Comparison of ENCODE assay signal across 26 mouse cellular contexts in genomic region chr2:63920019-63920418, GRCm38 (mm10).
A peak's percentile ranks its signal among the peaks of the same experiment; 100 is the strongest.
DNase-seq lines count a peak whose midpoint lies in the region; ATAC-seq lines count a peak whose summit lies in the region.
"Had no signal": no experiment of that assay in that cellular context is flagged by ENCODE, and none has a peak within 500 bp of the region (broad histone marks: within the 10 kb centered on the region; RNA-seq: fewer than 3 reads in every experiment).

No protein-coding gene starts in this region.

- no peak for DNase-seq in midbrain, embryonic 11.5 days (ENCODE audit: low spot score, missing footprints)
- DNase-seq in midbrain, embryonic 10.5 days (ENCODE audit: low spot score), result no peak
- DNase-seq in spleen, postnatal 14 days (ENCODE audit: low spot score in 2 of 2), result no peak
- DNase-seq: adrenal gland, adult 8-10 months; adrenal gland, postnatal 14 days; B cell, adult 2 months; cerebellum, adult 11-12 months; cerebellum, adult 2 months; cerebellum, adult 9-10 months; cerebellum, postnatal 14 days; cerebellum, postnatal 36 days; embryo, embryonic 11 days had no signal

- no peak overlapping the region for H3K27ac ChIP-seq in midbrain, embryonic 12.5 days (replicated peaks)
- no peak overlapping the region for H3K27ac ChIP-seq in midbrain, embryonic 11.5 days (ENCODE audit: low read depth, low read length)
- H3K27ac ChIP-seq in midbrain, embryonic 15.5 days, result no peak overlapping the region
- no peak overlapping the region for H3K27ac ChIP-seq in midbrain, embryonic 10.5 days (replicated peaks)
- H3K27ac ChIP-seq: embryonic facial prominence, embryonic 13.5 days; embryonic facial prominence, embryonic 15.5 days; forebrain, embryonic 10.5 days; forebrain, embryonic 12.5 days had no signal

- ATAC-seq in midbrain, embryonic 12.5 days (ENCODE audit: low FRiP score, low read depth), result peak; percentile 41; the same call in 1 of the 2 replicates
- ATAC-seq in midbrain, embryonic 11.5 days (ENCODE audit: low FRiP score), result no peak
- 0 out of 2 replicates have a peak, but pooled peaks have one; percentile 56 for ATAC-seq in midbrain, embryonic 15.5 days (replicated peaks)
- ATAC-seq: activated CD4-positive, CD25-positive, alpha-beta regulatory T cell, adult 4 months; CD4-positive, CD25-positive, alpha-beta regulatory T cell, adult 4 months; forebrain, embryonic 14.5 days; forebrain, embryonic 16.5 days; Patski had no signal

- H3K36me3 ChIP-seq in midbrain, embryonic 12.5 days, result no peaks in the 10 kb centered on the region
- H3K36me3 ChIP-seq in midbrain, embryonic 11.5 days (ENCODE audit: control insufficient read depth, insufficient read depth, low read length), result no peaks in the 10 kb centered on the region
- no peaks in the 10 kb centered on the region for H3K36me3 ChIP-seq in midbrain, embryonic 15.5 days (replicated peaks)
- H3K36me3 ChIP-seq in midbrain, embryonic 10.5 days, result no peaks in the 10 kb centered on the region
- H3K36me3 ChIP-seq: embryonic facial prominence, embryonic 13.5 days; embryonic facial prominence, embryonic 15.5 days; forebrain, embryonic 10.5 days; forebrain, embryonic 12.5 days; G1E had no signal

- 86% methylated on average over 4 of the region's 4 CpGs for WGBS in midbrain, embryonic 12.5 days
- WGBS in midbrain, embryonic 11.5 days, result 86% methylated on average over 4 of the region's 4 CpGs
- WGBS in midbrain, embryonic 15.5 days, result 65% methylated on average over 4 of the region's 4 CpGs
- WGBS in midbrain, embryonic 10.5 days, result 91% methylated on average over 4 of the region's 4 CpGs

- H3K27me3 ChIP-seq in midbrain, embryonic 12.5 days, result no peaks in the 10 kb centered on the region
- no peaks in the 10 kb centered on the region for H3K27me3 ChIP-seq in midbrain, embryonic 11.5 days (ENCODE audit: control insufficient read depth, insufficient read depth, low read length)
- no peaks in the 10 kb centered on the region for H3K27me3 ChIP-seq in midbrain, embryonic 15.5 days (replicated peaks)
- H3K27me3 ChIP-seq in midbrain, embryonic 10.5 days (ENCODE audit: low read depth, poor library complexity, severe bottlenecking), result no peaks in the 10 kb centered on the region
- H3K27me3 ChIP-seq: CH12.LX; embryonic facial prominence, embryonic 13.5 days; embryonic facial prominence, embryonic 15.5 days; forebrain, embryonic 12.5 days; Patski had no signal

- H3K4me2 ChIP-seq in midbrain, embryonic 12.5 days (replicated peaks), result no peak overlapping the region
- no peak overlapping the region for H3K4me2 ChIP-seq in midbrain, embryonic 11.5 days
- no peak overlapping the region for H3K4me2 ChIP-seq in midbrain, embryonic 15.5 days
- H3K4me2 ChIP-seq: embryonic facial prominence, embryonic 13.5 days; embryonic facial prominence, embryonic 15.5 days; forebrain, embryonic 12.5 days had no signal

- no peak overlapping the region for H3K4me3 ChIP-seq in midbrain, embryonic 12.5 days
- H3K4me3 ChIP-seq in midbrain, embryonic 11.5 days (ENCODE audit: low read depth, low read length), result no peak overlapping the region
- no peak overlapping the region for H3K4me3 ChIP-seq in midbrain, embryonic 15.5 days
- H3K4me3 ChIP-seq in midbrain, embryonic 10.5 days, result no peak overlapping the region
- H3K4me3 ChIP-seq: embryonic facial prominence, embryonic 13.5 days; embryonic facial prominence, embryonic 15.5 days; erythroblast, embryonic 14.5 days; forebrain, embryonic 10.5 days; forebrain, embryonic 12.5 days had no signal

- H3K9me3 ChIP-seq in midbrain, embryonic 12.5 days, result no peaks in the 10 kb centered on the region
- H3K9me3 ChIP-seq in midbrain, embryonic 11.5 days (ENCODE audit: control insufficient read depth, low read length), result no peaks in the 10 kb centered on the region
- no peaks in the 10 kb centered on the region for H3K9me3 ChIP-seq in midbrain, embryonic 15.5 days
- H3K9me3 ChIP-seq in midbrain, embryonic 10.5 days (replicated peaks), result no peaks in the 10 kb centered on the region
- H3K9me3 ChIP-seq: embryonic facial prominence, embryonic 13.5 days; embryonic facial prominence, embryonic 15.5 days; forebrain, embryonic 10.5 days; forebrain, embryonic 12.5 days had no signal

- no peak overlapping the region for H3K9ac ChIP-seq in midbrain, embryonic 12.5 days (replicated peaks)
- no peak overlapping the region for H3K9ac ChIP-seq in midbrain, embryonic 11.5 days (ENCODE audit: low read length)
- no peak overlapping the region for H3K9ac ChIP-seq in midbrain, embryonic 15.5 days
- H3K9ac ChIP-seq: embryonic facial prominence, embryonic 13.5 days; embryonic facial prominence, embryonic 15.5 days; forebrain, embryonic 12.5 days had no signal

- H3K4me1 ChIP-seq in midbrain, embryonic 12.5 days, result no peaks in the 10 kb centered on the region; the same call in 1 of the 2 replicates
- no peaks in the 10 kb centered on the region for H3K4me1 ChIP-seq in midbrain, embryonic 11.5 days (ENCODE audit: control insufficient read depth, insufficient read depth, low read length)
- peaks cover 14% of the 10 kb centered on the region for H3K4me1 ChIP-seq in midbrain, embryonic 15.5 days
- no peaks in the 10 kb centered on the region for H3K4me1 ChIP-seq in midbrain, embryonic 10.5 days
- H3K4me1 ChIP-seq: embryonic facial prominence, embryonic 13.5 days; embryonic facial prominence, embryonic 15.5 days had no signal
